Mouse (Mus musculus) kidney, embryonic 16.5 days (tissue): Measurements from ENCODE around the gene Fat4. TPM values are rescaled to one million over a fixed set of nuclear protein-coding genes. Genes with fewer than 3 reads are reported as not detected.

Experiments
- ATAC-seq: fragments of 200-750 bp; cut with Nextera tagmentation; 2 replicates; pipeline ENCODE4 v1.8.0; 2017; ENCODE audit warnings: moderate TSS enrichment; ENCODE audit not compliant: low FRiP score, low TSS enrichment
- H3K27ac ChIP-seq: fragments of 300-500 bp; sonication (generic); 2 replicates; pipeline ENCODE4 v1.5.1; 2014; ENCODE audit warnings: low read length
- H3K27me3 ChIP-seq: fragments of 300-500 bp; sonication (generic); 2 replicates; pipeline ENCODE4 v1.6.1; 2014; ENCODE audit warnings: low read length, control low read depth, mixed read lengths; ENCODE audit not compliant: insufficient read depth
- H3K36me3 ChIP-seq: fragments of 300-500 bp; sonication (generic); 2 replicates; pipeline ENCODE4 v1.6.1; 2014; ENCODE audit warnings: low read length, control low read depth, mixed read lengths; ENCODE audit not compliant: insufficient read depth
- H3K4me1 ChIP-seq: fragments of 300-500 bp; sonication (generic); 2 replicates; pipeline ENCODE4 v1.6.1; 2014; ENCODE audit warnings: low read length, control low read depth, mixed read lengths; ENCODE audit not compliant: insufficient read depth
- H3K4me2 ChIP-seq: fragments of 300-500 bp; sonication (generic); replicated peaks from 2 replicates; pipeline ENCODE4 v1.6.1; 2014; ENCODE audit warnings: low read depth, low read length
- H3K4me3 ChIP-seq: fragments of 300-500 bp; sonication (generic); 2 replicates; pipeline ENCODE4 v1.5.1; 2014; ENCODE audit warnings: mild to moderate bottlenecking, low read length
- H3K9ac ChIP-seq: fragments of 300-500 bp; sonication (generic); replicated peaks from 2 replicates; pipeline ENCODE4 v1.6.1; 2014; ENCODE audit warnings: low read length
- H3K9me3 ChIP-seq: fragments of 300-500 bp; sonication (generic); 2 replicates; pipeline ENCODE4 v1.6.1; 2016; ENCODE audit warnings: low read length, control low read depth
- WGBS: fragments of 180-500 bp; shearing (Covaris S2); extraction: QIAGEN DNeasy Blood & Tissue Kit; methylation state at CpG from one replicate; pipeline ENCODE4 v1.1.7; 2014; 5-methylcytosine and 5-hydroxymethylcytosine counted together
- polyA plus RNA-seq: library from polyadenylated mRNA; unstranded; fragments of >200 nt; fragmentation: Nextera tagmentation; extraction: Ambion mirVana; gene quantifications from 2 replicates; pipeline ENCODE4 v1.2.1, GENCODE M21; 2015

The Fat4 gene
- polyA plus RNA-seq, 1 experiment from 2014 or later: 5.8 TPM

DNA sequence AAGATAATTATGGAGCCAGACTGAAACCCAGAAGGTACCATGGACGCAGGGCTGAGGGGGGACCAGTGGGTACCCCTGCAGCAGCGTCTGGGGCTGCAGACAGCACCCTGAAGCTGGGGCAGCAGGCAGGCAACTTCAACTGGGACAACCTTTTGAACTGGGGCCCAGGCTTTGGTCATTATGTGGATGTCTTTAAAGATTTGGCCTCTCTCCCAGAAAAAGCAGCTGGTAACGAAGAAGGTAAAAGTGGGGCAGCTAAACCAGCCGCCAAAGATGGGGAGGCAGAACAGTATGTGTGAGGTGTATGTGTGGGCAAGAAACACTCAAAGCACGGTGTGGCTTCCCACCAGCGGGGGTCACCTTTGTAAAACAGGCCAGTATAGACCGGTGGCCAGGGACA, 123.8 kb downstream of the Fat4 start:
- peaks cover 33% of the 10 kb centered on the region for H3K36me3 ChIP-seq
- ATAC-seq: no peak
- no peak overlapping the region for H3K27ac ChIP-seq
- no peaks in the 10 kb centered on the region for H3K27me3 ChIP-seq
- H3K9ac ChIP-seq: no peak overlapping the region
- no peaks in the 10 kb centered on the region for H3K4me1 ChIP-seq
- H3K4me3 ChIP-seq: no peak overlapping the region
- no peaks in the 10 kb centered on the region for H3K9me3 ChIP-seq
- WGBS: 85% methylated on average over 7 of the region's 7 CpGs
- H3K4me2 ChIP-seq: no peak overlapping the region

DNA sequence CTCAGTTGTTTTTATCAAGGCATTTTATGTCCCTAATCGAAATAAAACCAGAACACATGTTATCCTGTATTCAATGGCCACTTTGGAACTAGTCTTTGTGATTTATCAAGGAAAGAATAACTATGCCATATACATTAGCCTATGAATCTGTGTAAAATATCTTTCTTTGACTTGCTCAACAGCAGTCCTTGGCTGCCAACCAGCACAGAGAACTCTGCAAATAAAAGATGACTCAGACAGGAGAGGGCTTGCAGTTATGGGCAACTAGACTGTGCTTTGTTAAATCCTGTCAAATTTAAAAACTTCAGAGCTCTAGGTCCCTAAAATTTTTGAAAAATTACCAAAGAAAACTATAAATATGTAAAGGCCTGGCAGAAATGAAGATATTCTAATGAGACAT, 130.9 kb downstream of the Fat4 start:
- Histone ChIP-seq H3K4me3 (no peak overlapping the region), H3K9me3 (no peaks in the 10 kb centered on the region), H3K27me3 (no peaks in the 10 kb centered on the region), H3K9ac (no peak overlapping the region), H3K4me1 (no peaks in the 10 kb centered on the region), H3K36me3 (0 out of 2 replicates have a peak, but pooled peaks cover 2% of the 10 kb centered on the region), H3K27ac (no peak overlapping the region), H3K4me2 (no peak overlapping the region)
- no peak for ATAC-seq
- WGBS: 52% methylated on average over 1 of the region's 1 CpGs

DNA sequence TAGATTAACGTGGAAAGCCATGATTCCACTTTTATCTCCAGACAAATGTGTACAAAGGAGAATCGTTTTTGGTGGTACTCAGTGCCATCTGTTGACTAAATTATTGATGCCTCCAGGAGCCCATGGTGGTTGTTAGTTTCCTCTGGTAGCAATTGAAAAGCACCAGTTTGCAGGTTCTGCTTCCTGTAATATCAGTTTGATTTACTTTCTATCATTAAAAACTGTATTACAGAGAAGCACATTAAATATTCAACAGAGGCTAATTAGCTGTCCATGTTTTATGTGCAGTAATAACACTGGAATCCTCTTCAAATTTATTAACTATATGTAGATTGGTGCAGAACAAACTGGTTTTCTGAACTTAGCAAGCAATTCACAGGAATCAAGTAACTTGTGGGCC, 149.4 kb downstream of the Fat4 start:
- no peak overlapping the region for H3K9ac ChIP-seq
- no peak overlapping the region for H3K27ac ChIP-seq
- no peaks in the 10 kb centered on the region for H3K9me3 ChIP-seq
- no peak overlapping the region for H3K4me2 ChIP-seq
- no peak overlapping the region for H3K4me3 ChIP-seq
- H3K36me3 ChIP-seq: no peaks in the 10 kb centered on the region
- 66% methylated on average over 2 of the region's 2 CpGs for WGBS
- no peaks in the 10 kb centered on the region for H3K4me1 ChIP-seq
- no peak for ATAC-seq
- no peaks in the 10 kb centered on the region for H3K27me3 ChIP-seq

DNA sequence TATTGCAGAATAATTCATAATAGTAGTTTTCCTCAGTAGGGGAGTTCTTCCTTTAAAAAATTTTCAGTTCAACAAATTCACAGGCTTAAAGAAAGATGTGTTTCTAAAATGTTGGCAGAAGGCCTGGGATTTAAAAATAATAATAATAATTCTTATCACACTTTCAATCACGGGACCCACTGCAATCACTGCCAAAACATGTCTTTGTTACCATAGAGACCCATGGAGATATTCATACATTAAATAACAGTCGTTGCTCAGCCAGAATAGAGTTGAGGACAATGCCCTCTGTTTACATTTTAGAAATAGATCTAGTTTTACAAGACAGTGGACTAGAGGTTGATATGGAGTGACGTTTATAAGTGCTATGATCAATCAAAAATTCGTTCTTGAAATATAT, 159.7 kb downstream of the Fat4 start:
- ATAC-seq: no peak
- WGBS: 72% methylated on average over 4 of the region's 4 CpGs

DNA sequence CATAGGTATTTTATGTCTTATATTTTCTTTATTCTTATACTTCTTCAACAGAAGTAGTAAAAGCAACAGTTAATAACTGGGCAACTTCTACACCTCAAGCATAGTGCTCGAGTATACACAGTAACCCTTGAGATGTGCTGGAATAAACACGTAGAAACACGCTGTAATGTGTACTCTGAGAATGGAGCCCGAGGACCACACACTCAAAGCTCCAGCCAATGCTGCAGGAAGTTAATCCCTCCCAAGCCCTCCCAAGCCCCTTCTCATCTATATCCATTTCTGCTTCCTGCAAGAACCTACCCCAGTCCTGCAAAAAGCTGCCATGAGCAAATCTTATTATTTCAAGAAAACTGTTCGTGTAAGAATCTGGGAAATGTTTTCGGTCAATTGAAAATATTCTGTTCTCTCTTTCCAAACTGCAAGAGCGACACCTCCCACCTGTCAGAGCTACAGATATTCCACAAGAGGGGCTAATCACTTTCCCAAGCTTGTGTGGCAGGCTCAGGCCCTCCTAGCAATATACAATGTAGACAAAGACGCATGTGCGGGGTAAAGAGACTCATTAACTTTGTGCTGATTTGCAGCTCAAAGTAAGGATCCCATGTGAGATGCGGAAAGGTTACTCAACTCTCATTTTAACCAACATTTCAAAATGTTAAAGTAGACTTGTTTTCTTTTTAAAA, 161.0 kb downstream of the Fat4 start:
- no peak overlapping the region for H3K27ac ChIP-seq
- ATAC-seq: no peak
- no peak overlapping the region for H3K9ac ChIP-seq
- no peak overlapping the region for H3K4me2 ChIP-seq
- no peak overlapping the region for H3K4me3 ChIP-seq
- no peaks in the 10 kb centered on the region for H3K27me3 ChIP-seq
- no peaks in the 10 kb centered on the region for H3K4me1 ChIP-seq
- no peaks in the 10 kb centered on the region for H3K36me3 ChIP-seq
- WGBS: 78% methylated on average over 10 of the region's 10 CpGs
- no peaks in the 10 kb centered on the region for H3K9me3 ChIP-seq

More for the DNA sequence above, 159.7 kb downstream of the Fat4 start:
- Histone ChIP-seq H3K4me2 (no peak overlapping the region), H3K27me3 (no peaks in the 10 kb centered on the region), H3K9ac (no peak overlapping the region), H3K4me1 (no peaks in the 10 kb centered on the region), H3K36me3 (no peaks in the 10 kb centered on the region), H3K9me3 (no peaks in the 10 kb centered on the region), H3K27ac (no peak overlapping the region), H3K4me3 (no peak overlapping the region)

DNA sequence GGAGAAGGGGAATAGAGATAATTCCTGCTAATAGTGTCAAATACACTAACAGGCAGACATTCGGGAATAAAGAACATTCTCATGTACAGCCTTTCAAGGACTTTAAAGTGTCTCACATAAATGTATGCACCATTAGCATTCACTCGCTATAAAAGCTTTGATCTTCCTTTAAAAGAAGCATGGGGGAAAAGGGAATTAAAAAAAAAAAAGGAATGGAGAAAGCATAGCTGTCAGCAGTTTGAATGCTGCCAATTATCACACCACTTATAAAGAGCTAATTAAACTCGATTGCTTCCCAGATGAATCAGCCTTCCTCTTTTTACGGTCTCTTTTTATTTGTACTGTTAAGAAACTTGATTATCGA, 161.5 kb downstream of the Fat4 start:
- 57% methylated on average over 5 of the region's 5 CpGs for WGBS
- H3K4me2 ChIP-seq: no peak overlapping the region

DNA sequence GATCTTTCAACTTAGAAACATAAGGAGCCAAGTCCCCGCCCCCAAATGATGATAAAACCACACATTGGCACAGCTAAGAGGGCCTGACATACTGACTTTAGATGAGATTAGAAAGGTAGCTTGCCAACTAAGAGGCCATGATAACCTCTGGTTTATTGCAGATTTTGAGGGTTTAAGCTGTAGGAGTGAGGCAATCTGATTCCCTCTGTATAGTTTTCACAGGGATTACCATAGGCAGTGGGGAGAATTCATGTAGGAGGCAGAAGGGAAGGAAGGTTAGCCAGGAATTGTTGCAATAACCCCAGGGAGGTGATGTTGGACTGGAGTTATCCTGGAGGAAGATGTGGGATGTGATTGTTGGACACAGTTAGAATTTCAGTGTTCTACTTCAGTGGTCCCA, 163.4 kb downstream of the Fat4 start:
- Histone ChIP-seq H3K4me3 (no peak overlapping the region), H3K27me3 (no peaks in the 10 kb centered on the region), H3K36me3 (no peaks in the 10 kb centered on the region), H3K9ac (no peak overlapping the region), H3K4me2 (no peak overlapping the region), H3K27ac (no peak overlapping the region), H3K4me1 (no peaks in the 10 kb centered on the region), H3K9me3 (no peaks in the 10 kb centered on the region)
- 89% methylated on average over 1 of the region's 1 CpGs for WGBS
- no peak for ATAC-seq

More for the DNA sequence above, 161.5 kb downstream of the Fat4 start:
- H3K4me3 ChIP-seq: no peak overlapping the region
- no peaks in the 10 kb centered on the region for H3K27me3 ChIP-seq
- no peak overlapping the region for H3K27ac ChIP-seq
- no peak for ATAC-seq
- no peak overlapping the region for H3K9ac ChIP-seq
- H3K36me3 ChIP-seq: no peaks in the 10 kb centered on the region
- no peaks in the 10 kb centered on the region for H3K9me3 ChIP-seq
- H3K4me1 ChIP-seq: no peaks in the 10 kb centered on the region

DNA sequence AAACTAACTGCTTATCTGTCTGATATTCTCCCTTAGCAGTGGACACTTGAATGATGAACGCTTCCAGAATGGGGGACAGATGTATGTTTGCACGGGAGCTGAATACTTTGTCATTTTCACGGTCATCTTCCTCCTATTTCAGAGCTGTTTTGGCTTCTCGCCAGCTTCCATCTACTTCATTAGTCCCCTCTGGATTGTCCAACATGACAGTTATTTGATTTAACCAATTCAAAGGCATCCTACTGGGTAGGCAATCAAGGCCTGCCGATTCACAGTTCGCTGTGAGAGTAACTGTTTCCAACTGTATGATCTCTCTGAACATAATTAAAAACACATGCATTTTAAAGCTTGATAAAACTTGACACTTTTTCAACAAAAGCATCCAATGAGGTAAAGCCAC, 166.3 kb downstream of the Fat4 start:
- no peak for ATAC-seq
- no peak overlapping the region for H3K4me2 ChIP-seq
- no peaks in the 10 kb centered on the region for H3K36me3 ChIP-seq
- no peaks in the 10 kb centered on the region for H3K4me1 ChIP-seq
- WGBS: 43% methylated on average over 6 of the region's 6 CpGs
- H3K9me3 ChIP-seq: no peaks in the 10 kb centered on the region
- no peak overlapping the region for H3K9ac ChIP-seq
- no peak overlapping the region for H3K4me3 ChIP-seq
- H3K27ac ChIP-seq: no peak overlapping the region
- H3K27me3 ChIP-seq: no peaks in the 10 kb centered on the region
